Mouse (Mus musculus) midbrain, embryonic 12.5 days (tissue): Measurements from ENCODE around the gene Ube2q2. TPM values are rescaled to one million over a fixed set of nuclear protein-coding genes. Genes with fewer than 3 reads are reported as not detected.
"Not testable (repeated sequence)": the region's sequence is repeated elsewhere in the genome, so short reads cannot be mapped to it uniquely, and the experiment has no call there.

Experiments
- ATAC-seq: fragments of 200-750 bp; cut with Nextera tagmentation; 2 replicates; pipeline ENCODE4 v1.8.0; 2017; ENCODE audit warnings: low read depth, moderate TSS enrichment, moderate library complexity; ENCODE audit not compliant: low FRiP score
- H3K27ac ChIP-seq: fragments of 300-500 bp; sonication (generic); replicated peaks from 2 replicates; pipeline ENCODE4 v1.5.1; 2016; ENCODE audit warnings: mild to moderate bottlenecking
- H3K27me3 ChIP-seq: fragments of 300-500 bp; sonication (generic); 2 replicates; pipeline ENCODE4 v1.6.1; 2016; ENCODE audit warnings: mild to moderate bottlenecking
- H3K36me3 ChIP-seq: fragments of 300-500 bp; sonication (generic); 2 replicates; pipeline ENCODE4 v1.6.1; 2016
- H3K4me1 ChIP-seq: fragments of 300-500 bp; sonication (generic); 2 replicates; pipeline ENCODE4 v1.6.1; 2016
- H3K4me2 ChIP-seq: fragments of 300-500 bp; sonication (generic); replicated peaks from 2 replicates; pipeline ENCODE4 v1.6.1; 2016; ENCODE audit warnings: mild to moderate bottlenecking, moderate library complexity
- H3K4me3 ChIP-seq: fragments of 300-500 bp; sonication (generic); 2 replicates; pipeline ENCODE4 v1.5.1; 2016; ENCODE audit warnings: mild to moderate bottlenecking
- H3K9ac ChIP-seq: fragments of 300-500 bp; sonication (generic); replicated peaks from 2 replicates; pipeline ENCODE4 v1.6.1; 2016; ENCODE audit warnings: mild to moderate bottlenecking, moderate library complexity
- H3K9me3 ChIP-seq: fragments of 300-500 bp; sonication (generic); 2 replicates; pipeline ENCODE4 v1.6.1; 2016; ENCODE audit warnings: mild to moderate bottlenecking
- WGBS: fragments of 180-500 bp; shearing (Covaris S2); methylation state at CpG from one replicate; pipeline ENCODE4 v1.1.7; 2016; 5-methylcytosine and 5-hydroxymethylcytosine counted together
- polyA plus RNA-seq: library from polyadenylated mRNA; unstranded; fragments of >200 nt; fragmentation: Nextera tagmentation; extraction: Ambion mirVana; gene quantifications from 2 replicates; pipeline ENCODE4 v1.2.1, GENCODE M21; 2016

Gene Ube2q2
- polyA plus RNA-seq, 1 experiment from 2014 or later, result 47.0 TPM

- H3K27me3 ChIP-seq, H3K4me1 ChIP-seq, H3K9ac ChIP-seq, H3K27ac ChIP-seq, H3K4me2 ChIP-seq, H3K4me3 ChIP-seq, ATAC-seq, H3K9me3 ChIP-seq, H3K36me3 ChIP-seq: not testable (repeated sequence)
- whole genome bisulfite sequencing, result 84% methylated on average over 1 of the region's 1 CpGs
Observed at GRCm38 (mm10) chr9:55245057-55245750, 96.5 kb downstream of the Ube2q2 start.

- 82% methylated on average over 8 of the region's 8 CpGs for WGBS
Observed at GRCm38 (mm10) chr9:55246440-55246839, 97.8 kb downstream of the Ube2q2 start.

GRCm38 (mm10) chr9:55246918-55247317 is 98.3 kb downstream of the Ube2q2 start:
- Histone ChIP-seq H3K4me1 (0 out of 2 replicates have a peak, but pooled peaks cover 2% of the 10 kb centered on the region), H3K4me2 (no peak overlapping the region), H3K27me3 (no peaks in the 10 kb centered on the region), H3K27ac (no peak overlapping the region), H3K9ac (no peak overlapping the region), H3K4me3 (no peak overlapping the region), H3K36me3 (no peaks in the 10 kb centered on the region), H3K9me3 (no peaks in the 10 kb centered on the region)
- 95% methylated on average over 4 of the region's 4 CpGs for WGBS
- ATAC-seq, result no peak

More at GRCm38 (mm10) chr9:55246440-55246839, 97.8 kb downstream of the Ube2q2 start:
- no peak overlapping the region for H3K9ac ChIP-seq
- no peak for ATAC-seq
- H3K36me3 ChIP-seq, result no peaks in the 10 kb centered on the region
- H3K9me3 ChIP-seq, result no peaks in the 10 kb centered on the region
- 0 out of 2 replicates have a peak, but pooled peaks cover 2% of the 10 kb centered on the region for H3K4me1 ChIP-seq
- no peak overlapping the region for H3K4me3 ChIP-seq
- H3K4me2 ChIP-seq, result no peak overlapping the region
- no peak overlapping the region for H3K27ac ChIP-seq
- 0 out of 2 replicates have a peak, but pooled peaks cover 3% of the 10 kb centered on the region for H3K27me3 ChIP-seq

- Histone ChIP-seq H3K27ac (no peak overlapping the region), H3K36me3 (no peaks in the 10 kb centered on the region), H3K4me1 (no peaks in the 10 kb centered on the region), H3K9me3 (no peaks in the 10 kb centered on the region), H3K4me3 (no peak overlapping the region), H3K4me2 (no peak overlapping the region), H3K27me3 (no peaks in the 10 kb centered on the region), H3K9ac (no peak overlapping the region)
- 78% methylated on average over 4 of the region's 4 CpGs for WGBS
- ATAC-seq, result no peak
Observed at GRCm38 (mm10) chr9:55248465-55248864, 99.8 kb downstream of the Ube2q2 start.

DNA sequence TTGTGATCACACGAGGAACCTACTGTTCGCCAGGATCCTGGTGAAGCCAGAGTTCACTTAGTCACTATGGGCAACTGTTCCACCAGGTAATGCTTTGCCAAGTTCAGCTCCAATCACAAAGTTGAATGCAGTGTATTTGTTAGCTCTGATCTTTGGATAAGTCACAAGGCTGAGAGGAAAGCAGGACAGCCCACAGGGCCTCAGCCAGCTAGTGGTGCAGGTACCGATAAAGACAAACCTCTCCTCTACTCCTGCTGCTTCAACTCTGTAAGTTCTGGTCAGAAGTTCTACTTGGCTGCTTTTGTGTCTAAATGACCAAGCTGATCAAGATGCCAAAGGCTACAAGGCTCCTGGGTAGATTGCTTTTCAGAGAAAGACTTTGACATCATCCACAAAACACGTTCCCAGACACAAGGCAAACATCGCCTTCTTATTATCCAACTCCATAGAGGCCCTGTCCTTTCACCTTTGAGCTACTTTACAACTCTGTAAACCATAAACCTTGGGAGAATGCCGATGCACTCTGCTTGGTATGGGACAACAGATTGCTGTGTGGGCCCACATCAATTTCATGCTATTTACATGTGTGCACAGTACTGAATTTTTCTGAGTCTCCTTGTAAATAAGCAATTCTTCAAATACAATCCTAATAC is 102.1 kb downstream of the Ube2q2 start:
- Histone ChIP-seq H3K9ac (no peak overlapping the region), H3K36me3 (no peaks in the 10 kb centered on the region), H3K27me3 (no peaks in the 10 kb centered on the region), H3K4me1 (no peaks in the 10 kb centered on the region), H3K4me2 (no peak overlapping the region), H3K4me3 (no peak overlapping the region), H3K27ac (no peak overlapping the region), H3K9me3 (no peaks in the 10 kb centered on the region)
- WGBS, result 86% methylated on average over 6 of the region's 6 CpGs
- ATAC-seq, result no peak

GRCm38 (mm10) chr9:55252097-55252496 is 103.4 kb downstream of the Ube2q2 start:
- not testable (repeated sequence) for H3K4me2 ChIP-seq, H3K4me1 ChIP-seq, H3K36me3 ChIP-seq, H3K9ac ChIP-seq, ATAC-seq, H3K27ac ChIP-seq, H3K4me3 ChIP-seq, H3K9me3 ChIP-seq, H3K27me3 ChIP-seq
- 67% methylated on average over 2 of the region's 2 CpGs for WGBS

DNA sequence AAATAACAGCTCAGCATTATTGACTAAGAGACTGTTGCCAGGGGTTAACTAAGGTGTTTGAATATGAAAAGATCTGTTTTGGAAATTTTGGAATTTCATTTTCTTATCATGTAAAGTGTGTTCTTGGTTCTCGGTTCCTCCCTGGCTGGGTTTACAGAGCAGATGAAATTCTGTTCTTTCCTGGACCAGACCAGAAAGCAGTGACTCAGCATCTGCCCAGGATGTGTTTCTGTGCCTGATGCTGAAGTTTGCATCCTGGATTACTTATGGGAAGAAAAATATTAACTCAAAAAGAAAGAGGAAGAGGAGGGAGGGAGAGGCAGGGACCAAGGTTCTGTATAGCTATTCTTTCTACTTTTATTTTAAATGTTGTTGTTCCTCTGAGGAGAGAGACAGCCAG is 105.2 kb downstream of the Ube2q2 start:
- no peaks in the 10 kb centered on the region for H3K27me3 ChIP-seq
- no peak for ATAC-seq
- no peak overlapping the region for H3K9ac ChIP-seq
- no peaks in the 10 kb centered on the region for H3K9me3 ChIP-seq
- no peak overlapping the region for H3K27ac ChIP-seq
- H3K4me2 ChIP-seq, result no peak overlapping the region
- H3K36me3 ChIP-seq, result no peaks in the 10 kb centered on the region
- 85% methylated on average over 1 of the region's 1 CpGs for WGBS
- no peaks in the 10 kb centered on the region for H3K4me1 ChIP-seq
- H3K4me3 ChIP-seq, result no peak overlapping the region

DNA sequence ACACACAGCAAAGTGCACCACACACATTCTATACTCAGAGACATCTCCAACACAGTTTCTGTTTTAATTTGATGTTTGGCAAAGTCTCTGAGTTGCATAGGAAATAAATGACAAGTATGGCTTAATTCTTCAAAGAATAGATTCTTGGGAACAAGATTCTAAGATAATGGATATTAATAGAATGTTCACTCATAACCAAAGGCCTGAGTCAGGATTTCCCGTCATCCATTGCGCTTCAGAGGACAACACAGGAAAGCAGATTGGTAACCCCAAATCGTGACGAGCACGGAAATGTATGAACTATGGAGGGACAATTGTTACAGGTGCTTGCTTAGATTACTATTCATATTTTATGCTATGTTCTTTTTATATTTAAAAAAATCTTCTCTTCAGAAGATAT is 106.4 kb downstream of the Ube2q2 start:
- no peak for ATAC-seq
- Histone ChIP-seq H3K27me3 (no peaks in the 10 kb centered on the region), H3K27ac (no peak overlapping the region), H3K4me1 (no peaks in the 10 kb centered on the region), H3K9ac (no peak overlapping the region), H3K9me3 (no peaks in the 10 kb centered on the region), H3K36me3 (no peaks in the 10 kb centered on the region), H3K4me3 (no peak overlapping the region), H3K4me2 (no peak overlapping the region)
- WGBS, result 94% methylated on average over 5 of the region's 5 CpGs

- Histone ChIP-seq H3K9me3 (no peaks in the 10 kb centered on the region), H3K4me2 (no peak overlapping the region), H3K27ac (no peak overlapping the region), H3K36me3 (no peaks in the 10 kb centered on the region), H3K4me1 (no peaks in the 10 kb centered on the region), H3K4me3 (no peak overlapping the region), H3K9ac (no peak overlapping the region), H3K27me3 (no peaks in the 10 kb centered on the region)
- ATAC-seq, result no peak
- 74% methylated on average over 4 of the region's 4 CpGs for WGBS
Observed at GRCm38 (mm10) chr9:55255604-55256003, 107.0 kb downstream of the Ube2q2 start.

GRCm38 (mm10) chr9:55257105-55257504 is 108.5 kb downstream of the Ube2q2 start:
- no peaks in the 10 kb centered on the region for H3K4me1 ChIP-seq
- H3K27me3 ChIP-seq, result no peaks in the 10 kb centered on the region

More at GRCm38 (mm10) chr9:55257105-55257504, 108.5 kb downstream of the Ube2q2 start:
- no peak overlapping the region for H3K27ac ChIP-seq
- no peak overlapping the region for H3K4me2 ChIP-seq
- H3K36me3 ChIP-seq, result no peaks in the 10 kb centered on the region
- WGBS, result 87% methylated on average over 2 of the region's 2 CpGs
- no peak for ATAC-seq
- no peak overlapping the region for H3K9ac ChIP-seq
- H3K4me3 ChIP-seq, result no peak overlapping the region
- H3K9me3 ChIP-seq, result no peaks in the 10 kb centered on the region
